Mouse (Mus musculus) ES-Bruce4 (cell line): ENCODE results near the gene Zc3h18.

Experiments
- CTCF ChIP-seq: IDR thresholded peaks from one replicate; pipeline ENCODE4 v1.8.1; 2011; ENCODE audit warnings: low read depth, low read length
- EP300 ChIP-seq: IDR thresholded peaks from 2 replicates; pipeline ENCODE4 v1.6.1; 2011; ENCODE audit warnings: low read depth, low read length; ENCODE audit not compliant: insufficient read depth
- POLR2A ChIP-seq: IDR thresholded peaks from one replicate; pipeline ENCODE4 v1.8.1; 2011; ENCODE audit warnings: low read length; ENCODE audit not compliant: insufficient read depth

DNA sequence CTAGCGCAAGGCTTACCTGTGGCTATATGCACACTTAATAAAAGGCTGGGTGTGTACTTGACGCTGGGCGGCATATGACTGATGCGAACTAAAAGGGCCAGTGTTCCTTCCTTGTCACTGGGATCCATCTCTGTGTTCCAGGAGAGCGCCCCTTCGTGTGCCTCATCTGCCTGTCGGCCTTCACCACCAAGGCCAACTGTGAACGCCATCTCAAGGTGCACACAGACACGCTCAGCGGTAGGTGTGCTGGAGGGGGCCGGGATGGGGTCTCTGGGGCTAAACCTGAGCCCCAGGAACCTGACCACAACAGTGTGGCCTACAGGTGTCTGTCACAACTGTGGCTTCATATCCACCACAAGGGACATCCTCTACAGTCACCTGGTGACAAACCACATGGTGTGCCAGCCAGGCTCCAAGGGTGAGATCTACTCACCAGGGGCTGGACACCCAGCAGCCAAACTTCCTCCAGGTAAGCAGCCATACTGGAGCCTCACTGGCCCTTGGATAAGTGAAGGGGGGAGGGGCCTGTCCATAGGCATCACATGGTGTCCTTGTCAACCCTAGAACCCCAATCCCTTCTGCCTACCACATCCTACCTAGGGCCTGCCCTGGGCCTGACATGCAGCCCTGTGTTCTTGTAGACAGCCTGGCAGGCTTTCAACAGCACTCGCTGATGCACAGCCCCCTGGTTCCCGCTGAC is 41.5 kb upstream of the Zc3h18 start:
- no peak for TF ChIP-seq CTCF
- TF ChIP-seq EP300, result no peak
- TF ChIP-seq POLR2A, result no peak
